Mouse (Mus musculus) hindbrain, embryonic 16.5 days (tissue): Measurements from ENCODE around the gene Paxx. TPM values are rescaled to one million over a fixed set of nuclear protein-coding genes. Genes with fewer than 3 reads are reported as not detected.

Source experiments
- ATAC-seq: fragments of 200-750 bp; cut with Nextera tagmentation; 2 replicates; pipeline ENCODE4 v1.8.0; 2017; ENCODE audit warnings: moderate TSS enrichment, moderate library complexity
- H3K27ac ChIP-seq: fragments of 300-500 bp; sonication (generic); 2 replicates; pipeline ENCODE4 v1.5.1; 2014; ENCODE audit warnings: low read depth, mild to moderate bottlenecking, control low read depth, low read length, moderate library complexity
- H3K27me3 ChIP-seq: fragments of 300-500 bp; sonication (generic); replicated peaks from 2 replicates; pipeline ENCODE4 v1.6.1; 2014; ENCODE audit warnings: low read length; ENCODE audit not compliant: control insufficient read depth, insufficient read depth
- H3K36me3 ChIP-seq: fragments of 300-500 bp; sonication (generic); 2 replicates; pipeline ENCODE4 v1.6.1; 2014; ENCODE audit warnings: mild to moderate bottlenecking, low read length, moderate library complexity, mixed read lengths; ENCODE audit not compliant: control insufficient read depth, insufficient read depth
- H3K4me1 ChIP-seq: fragments of 300-500 bp; sonication (generic); 2 replicates; pipeline ENCODE4 v1.6.1; 2014; ENCODE audit warnings: low read depth, low read length; ENCODE audit not compliant: control insufficient read depth, insufficient read depth
- H3K4me2 ChIP-seq: fragments of 300-500 bp; sonication (generic); 2 replicates; pipeline ENCODE4 v1.6.1; 2014; ENCODE audit warnings: mild to moderate bottlenecking, low read length, control low read depth, moderate library complexity
- H3K4me3 ChIP-seq: fragments of 300-500 bp; sonication (generic); 2 replicates; pipeline ENCODE4 v1.5.1; 2014; ENCODE audit warnings: mild to moderate bottlenecking, low read length, control low read depth, moderate library complexity
- H3K9ac ChIP-seq: fragments of 300-500 bp; sonication (generic); 2 replicates; pipeline ENCODE4 v1.6.1; 2014; ENCODE audit warnings: low read depth, mild to moderate bottlenecking, control low read depth, low read length, moderate library complexity
- H3K9me3 ChIP-seq: fragments of 300-500 bp; sonication (generic); 2 replicates; pipeline ENCODE4 v1.6.1; 2014; ENCODE audit warnings: mild to moderate bottlenecking, low read length, moderate library complexity; ENCODE audit not compliant: control insufficient read depth
- WGBS: fragments of 180-500 bp; shearing (Covaris S2); extraction: QIAGEN DNeasy Blood & Tissue Kit; methylation state at CpG from one replicate; pipeline ENCODE4 v1.1.7; 2014; 5-methylcytosine and 5-hydroxymethylcytosine counted together
- polyA plus RNA-seq: library from polyadenylated mRNA; unstranded; fragments of >200 nt; fragmentation: Nextera tagmentation; extraction: Ambion mirVana; gene quantifications from 2 replicates; pipeline ENCODE4 v1.2.1, GENCODE M21; 2015

Paxx gene
- polyA plus RNA-seq, 1 experiment from 2014 or later = 134 TPM

GRCm38 (mm10) chr2:25458911-25459310, 2.0 kb downstream of the Paxx start:
- Histone ChIP-seq H3K27me3 (no peaks in the 10 kb centered on the region), H3K4me2 (no peak overlapping the region), H3K27ac (no peak overlapping the region), H3K9ac (no peak overlapping the region), H3K4me1 (peaks cover 18% of the 10 kb centered on the region), H3K9me3 (no peaks in the 10 kb centered on the region), H3K4me3 (no peak overlapping the region), H3K36me3 (peaks cover 3% of the 10 kb centered on the region; the same call in 1 of the 2 replicates)
- no peak for ATAC-seq
- WGBS = 71% methylated on average over 5 of the region's 5 CpGs

GRCm38 (mm10) chr2:25457022-25457896, 3.6 kb downstream of the Paxx start:
- Histone ChIP-seq H3K4me2 (no peak overlapping the region), H3K9ac (no peak overlapping the region), H3K9me3 (no peaks in the 10 kb centered on the region), H3K36me3 (peaks cover 3% of the 10 kb centered on the region; the same call in 1 of the 2 replicates), H3K4me1 (peaks cover 18% of the 10 kb centered on the region), H3K27ac (no peak overlapping the region), H3K4me3 (no peak overlapping the region), H3K27me3 (no peaks in the 10 kb centered on the region)
- no peak for ATAC-seq
- WGBS = 89% methylated on average over 9 of the region's 9 CpGs

- no peak within 1 kb of the TSS for H3K4me2 ChIP-seq
- no peak within 1 kb of the TSS for H3K27ac ChIP-seq
- H3K9ac ChIP-seq = no peak within 1 kb of the TSS
- no peaks in the 10 kb centered on the region for H3K27me3 ChIP-seq
- H3K36me3 ChIP-seq = peaks cover 3% of the 10 kb centered on the region; the same call in 1 of the 2 replicates
- no peaks in the 10 kb centered on the region for H3K9me3 ChIP-seq
- no peak for ATAC-seq
- WGBS = 72% methylated on average over 14 of the region's 14 CpGs
- peaks cover 15% of the 10 kb centered on the region for H3K4me1 ChIP-seq
- no peak within 1 kb of the TSS for H3K4me3 ChIP-seq
Measured at GRCm38 (mm10) chr2:25456205-25456953, 4.5 kb downstream of the Paxx start, which contains the start of gene Clic3. Gene Clic3, plus strand, starts transcription at chr2:25456838.

GRCm38 (mm10) chr2:25452951-25453350, 7.9 kb downstream of the Paxx start:
- no peaks in the 10 kb centered on the region for H3K27me3 ChIP-seq

GRCm38 (mm10) chr2:25450853-25451647, 9.8 kb downstream of the Paxx start:
- no peaks in the 10 kb centered on the region for H3K27me3 ChIP-seq
- 82% methylated on average over 8 of the region's 8 CpGs for WGBS
- no peaks in the 10 kb centered on the region for H3K4me1 ChIP-seq
- no peaks in the 10 kb centered on the region for H3K9me3 ChIP-seq
- H3K36me3 ChIP-seq = peaks cover 14% of the 10 kb centered on the region; the same call in 1 of the 2 replicates
- H3K9ac ChIP-seq = no peak overlapping the region
- no peak overlapping the region for H3K27ac ChIP-seq
- ATAC-seq = no peak
- H3K4me3 ChIP-seq = no peak overlapping the region
- no peak overlapping the region for H3K4me2 ChIP-seq

More at GRCm38 (mm10) chr2:25452951-25453350, 7.9 kb downstream of the Paxx start:
- Histone ChIP-seq H3K4me1 (no peaks in the 10 kb centered on the region), H3K4me2 (no peak overlapping the region), H3K4me3 (no peak overlapping the region), H3K9ac (no peak overlapping the region), H3K36me3 (peaks cover 1% of the 10 kb centered on the region; the same call in 1 of the 2 replicates), H3K9me3 (no peaks in the 10 kb centered on the region), H3K27ac (no peak overlapping the region)
- WGBS = 53% methylated on average over 1 of the region's 1 CpGs
- ATAC-seq = no peak

- 94% methylated on average over 14 of the region's 14 CpGs for WGBS
- H3K4me2 ChIP-seq = no peak overlapping the region
- H3K9ac ChIP-seq = no peak overlapping the region
- no peaks in the 10 kb centered on the region for H3K4me1 ChIP-seq
- no peak for ATAC-seq
- no peak overlapping the region for H3K4me3 ChIP-seq
- H3K36me3 ChIP-seq = peaks cover 77% of the 10 kb centered on the region
- no peaks in the 10 kb centered on the region for H3K27me3 ChIP-seq
- no peaks in the 10 kb centered on the region for H3K9me3 ChIP-seq
- no peak overlapping the region for H3K27ac ChIP-seq
Measured at GRCm38 (mm10) chr2:25442682-25443081, 18.2 kb downstream of the Paxx start.

- Histone ChIP-seq H3K9ac (no peak overlapping the region), H3K4me2 (no peak overlapping the region), H3K27ac (no peak overlapping the region), H3K27me3 (no peaks in the 10 kb centered on the region), H3K4me3 (no peak overlapping the region), H3K4me1 (no peaks in the 10 kb centered on the region), H3K9me3 (no peaks in the 10 kb centered on the region), H3K36me3 (peaks cover 77% of the 10 kb centered on the region)
- ATAC-seq = no peak
- 89% methylated on average over 20 of the region's 20 CpGs for WGBS
Measured at GRCm38 (mm10) chr2:25441067-25441466, 19.8 kb downstream of the Paxx start.

GRCm38 (mm10) chr2:25436286-25436820, 24.5 kb downstream of the Paxx start:
- Histone ChIP-seq H3K4me2 (no peak overlapping the region), H3K27ac (no peak overlapping the region), H3K4me1 (peaks cover 4% of the 10 kb centered on the region), H3K9ac (no peak overlapping the region), H3K36me3 (peaks cover 55% of the 10 kb centered on the region), H3K27me3 (no peaks in the 10 kb centered on the region), H3K4me3 (no peak overlapping the region), H3K9me3 (no peaks in the 10 kb centered on the region)
- WGBS = 96% methylated on average over 10 of the region's 10 CpGs
- ATAC-seq = no peak
